Mouse (Mus musculus): ENCODE measurements around the gene Prpf40a.

DNA sequence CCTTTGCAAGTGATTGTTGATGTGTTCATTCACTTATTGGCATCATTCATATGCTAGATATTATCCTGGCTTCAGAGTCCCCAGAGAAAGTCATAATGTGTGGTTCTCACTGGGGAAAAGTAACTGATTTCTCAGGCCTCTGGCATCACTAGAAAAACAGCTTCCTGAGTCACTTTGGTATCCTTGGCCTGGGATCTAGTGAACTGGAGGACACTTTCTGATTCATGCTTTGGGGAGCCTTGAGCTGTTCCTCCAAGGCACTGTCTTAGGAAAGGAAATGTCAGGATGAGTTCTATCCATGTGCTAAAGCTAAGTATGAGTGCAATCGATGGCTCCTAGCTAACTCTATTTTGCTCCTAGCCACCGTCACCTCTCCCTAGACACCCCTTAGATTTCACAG is 88.2 kb downstream of the Prpf40a start:
- TF ChIP-seq CTCF (IDR thresholded peaks at IDR 0.05; ENCODE audit: borderline replicate concordance, extremely low read depth, insufficient read depth, insufficient read length) = no peak
- no peak for TF ChIP-seq POLR2A (IDR thresholded peaks at IDR 0.05; ENCODE audit: borderline replicate concordance, extremely low read depth, insufficient read depth, insufficient read length, poor library complexity, severe bottlenecking)

Data from brain, embryonic 14.5 days (tissue).